Mouse (Mus musculus): ENCODE results near the gene Fgfr4. TPM values are rescaled to one million over a fixed set of nuclear protein-coding genes. Genes with fewer than 3 reads are reported as not detected.

Gene Fgfr4
- polyA plus RNA-seq, 1 experiment from 2014 or later: 0.35 TPM

DNA sequence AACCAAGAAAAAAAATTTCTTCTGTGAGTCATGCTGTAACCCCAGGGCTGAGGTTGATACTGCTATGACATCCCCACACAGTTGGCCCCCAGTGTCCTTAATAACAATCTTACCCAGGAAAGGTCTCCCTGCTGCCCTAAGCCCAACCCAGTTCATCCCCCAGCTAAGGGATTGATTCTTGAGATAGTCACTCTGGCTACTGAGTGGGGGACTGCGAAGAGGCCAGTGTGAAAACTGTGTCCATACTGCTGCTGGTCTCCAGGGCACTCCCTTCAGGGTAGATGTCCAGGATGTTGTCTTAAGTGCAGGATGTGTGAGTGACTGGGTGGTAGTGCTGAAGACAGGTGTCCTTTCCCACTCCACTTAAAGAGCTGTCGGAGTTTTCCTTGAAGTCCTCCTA, 19.0 kb upstream of the Fgfr4 start, which contains the start of gene Gm17617:
TSS of gene Gm17617 (minus strand) at position 101 of the 400 bp plus-strand sequence.
- Histone ChIP-seq H3K9me3 (ENCODE audit: control insufficient read depth, low read length) (no peaks in the 10 kb centered on the region), H3K4me1 (ENCODE audit: control insufficient read depth, insufficient read depth, low read length) (no peaks in the 10 kb centered on the region), H3K27ac (ENCODE audit: low read depth, low read length) (no peak within 1 kb of the TSS), H3K4me2 (ENCODE audit: low read depth, low read length) (no peak within 1 kb of the TSS), H3K9ac (replicated peaks; ENCODE audit: low read depth, low read length) (no peak within 1 kb of the TSS), H3K36me3 (ENCODE audit: control insufficient read depth, insufficient read depth, low read length) (peaks cover 30% of the 10 kb centered on the region), H3K4me3 (ENCODE audit: low read depth, low read length) (no peak within 1 kb of the TSS), H3K27me3 (ENCODE audit: control insufficient read depth, insufficient read depth, low read length) (no peaks in the 10 kb centered on the region)
- no peak for ATAC-seq (ENCODE audit: low read depth)
- WGBS: 100% methylated on average over 2 of the region's 2 CpGs

DNA sequence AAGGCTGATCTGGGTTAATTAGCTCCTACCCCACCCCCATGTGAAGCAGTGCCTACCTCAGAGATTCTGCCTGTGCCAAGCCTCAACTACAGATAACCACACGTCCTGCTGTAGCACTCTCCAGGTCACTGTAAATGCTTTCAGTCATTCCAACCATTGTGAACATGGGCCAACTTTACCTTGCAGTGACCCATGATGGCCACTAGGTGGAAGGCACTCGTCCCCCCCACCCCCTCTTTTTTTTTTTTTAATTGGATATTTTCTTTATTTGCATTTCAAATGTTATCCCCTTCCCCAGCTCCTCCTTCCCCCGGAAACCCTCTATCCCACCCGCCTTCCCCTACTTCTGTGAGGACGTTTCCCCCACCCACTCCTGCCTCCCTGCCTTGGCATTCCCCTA, 17.1 kb upstream of the Fgfr4 start:
- 3% methylated on average over 5 of the region's 5 CpGs for WGBS
- no peak overlapping the region for H3K4me3 ChIP-seq (ENCODE audit: low read depth, low read length)
- peaks cover 23% of the 10 kb centered on the region for H3K36me3 ChIP-seq (ENCODE audit: control insufficient read depth, insufficient read depth, low read length)
- H3K9me3 ChIP-seq (ENCODE audit: control insufficient read depth, low read length): no peaks in the 10 kb centered on the region
- no peak overlapping the region for H3K9ac ChIP-seq (replicated peaks; ENCODE audit: low read depth, low read length)
- no peaks in the 10 kb centered on the region for H3K27me3 ChIP-seq (ENCODE audit: control insufficient read depth, insufficient read depth, low read length)
- no peak overlapping the region for H3K4me2 ChIP-seq (ENCODE audit: low read depth, low read length)
- no peak overlapping the region for H3K27ac ChIP-seq (ENCODE audit: low read depth, low read length)
- H3K4me1 ChIP-seq (ENCODE audit: control insufficient read depth, insufficient read depth, low read length): no peaks in the 10 kb centered on the region
- ATAC-seq (ENCODE audit: low read depth): no peak

GRCm38 (mm10) chr13:55140271-55140670, 12.2 kb upstream of the Fgfr4 start:
- no peak for ATAC-seq (ENCODE audit: low read depth)
- H3K36me3 ChIP-seq (ENCODE audit: control insufficient read depth, insufficient read depth, low read length): no peaks in the 10 kb centered on the region
- no peak overlapping the region for H3K4me3 ChIP-seq (ENCODE audit: low read depth, low read length)
- no peak overlapping the region for H3K27ac ChIP-seq (ENCODE audit: low read depth, low read length)
- H3K27me3 ChIP-seq (ENCODE audit: control insufficient read depth, insufficient read depth, low read length): no peaks in the 10 kb centered on the region
- WGBS: 75% methylated on average over 2 of the region's 2 CpGs
- no peaks in the 10 kb centered on the region for H3K4me1 ChIP-seq (ENCODE audit: control insufficient read depth, insufficient read depth, low read length)
- no peak overlapping the region for H3K4me2 ChIP-seq (ENCODE audit: low read depth, low read length)
- no peak overlapping the region for H3K9ac ChIP-seq (replicated peaks; ENCODE audit: low read depth, low read length)
- no peaks in the 10 kb centered on the region for H3K9me3 ChIP-seq (ENCODE audit: control insufficient read depth, low read length)

GRCm38 (mm10) chr13:55153951-55154350, 1.5 kb downstream of the Fgfr4 start:
- Histone ChIP-seq H3K4me3 (ENCODE audit: low read depth, low read length) (no peak overlapping the region), H3K9ac (replicated peaks; ENCODE audit: low read depth, low read length) (no peak overlapping the region), H3K9me3 (ENCODE audit: control insufficient read depth, low read length) (no peaks in the 10 kb centered on the region), H3K27me3 (ENCODE audit: control insufficient read depth, insufficient read depth, low read length) (no peaks in the 10 kb centered on the region; the same call in 1 of the 2 replicates), H3K4me2 (ENCODE audit: low read depth, low read length) (no peak overlapping the region), H3K36me3 (ENCODE audit: control insufficient read depth, insufficient read depth, low read length) (no peaks in the 10 kb centered on the region), H3K27ac (ENCODE audit: low read depth, low read length) (no peak overlapping the region), H3K4me1 (ENCODE audit: control insufficient read depth, insufficient read depth, low read length) (no peaks in the 10 kb centered on the region; the same call in 1 of the 2 replicates)
- 88% methylated on average over 5 of the region's 5 CpGs for WGBS
- ATAC-seq (ENCODE audit: low read depth): no peak

DNA sequence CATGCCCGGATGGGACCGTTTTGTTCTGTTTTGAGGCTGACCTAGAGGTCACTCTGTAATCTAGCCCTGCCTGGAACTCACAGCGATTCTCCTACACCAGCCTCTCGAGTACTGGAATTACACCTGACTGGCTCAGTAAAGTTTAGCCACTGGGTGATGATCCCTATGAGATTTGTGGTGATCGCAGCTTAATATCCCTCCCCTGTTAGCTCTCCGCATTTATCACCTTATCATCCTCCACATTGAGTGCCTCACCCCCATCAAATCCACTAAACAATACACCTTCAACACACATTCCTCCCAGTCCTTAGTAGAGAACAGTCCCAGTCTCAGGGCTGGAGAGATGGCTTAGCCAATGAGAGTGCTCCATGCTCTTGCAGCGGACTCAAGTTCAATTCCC, 9.9 kb downstream of the Fgfr4 start:
- no peak overlapping the region for H3K27ac ChIP-seq (ENCODE audit: low read depth, low read length)

GRCm38 (mm10) chr13:55163553-55163952, 11.1 kb downstream of the Fgfr4 start:
- no peak for ATAC-seq (ENCODE audit: low read depth)
- H3K4me3 ChIP-seq (ENCODE audit: low read depth, low read length): no peak overlapping the region
- H3K4me2 ChIP-seq (ENCODE audit: low read depth, low read length): no peak overlapping the region
- no peak overlapping the region for H3K27ac ChIP-seq (ENCODE audit: low read depth, low read length)
- H3K9me3 ChIP-seq (ENCODE audit: control insufficient read depth, low read length): no peaks in the 10 kb centered on the region
- H3K9ac ChIP-seq (replicated peaks; ENCODE audit: low read depth, low read length): no peak overlapping the region
- no peaks in the 10 kb centered on the region for H3K36me3 ChIP-seq (ENCODE audit: control insufficient read depth, insufficient read depth, low read length)
- 0 out of 2 replicates have a peak, but pooled peaks cover under 1% of the 10 kb centered on the region for H3K4me1 ChIP-seq (ENCODE audit: control insufficient read depth, insufficient read depth, low read length)
- WGBS: 64% methylated on average over 5 of the region's 5 CpGs
- no peaks in the 10 kb centered on the region for H3K27me3 ChIP-seq (ENCODE audit: control insufficient read depth, insufficient read depth, low read length)

More for the DNA sequence above, 9.9 kb downstream of the Fgfr4 start:
- Histone ChIP-seq H3K4me1 (ENCODE audit: control insufficient read depth, insufficient read depth, low read length) (no peaks in the 10 kb centered on the region), H3K4me3 (ENCODE audit: low read depth, low read length) (no peak overlapping the region), H3K4me2 (ENCODE audit: low read depth, low read length) (no peak overlapping the region), H3K9me3 (ENCODE audit: control insufficient read depth, low read length) (no peaks in the 10 kb centered on the region), H3K9ac (replicated peaks; ENCODE audit: low read depth, low read length) (no peak overlapping the region), H3K27me3 (ENCODE audit: control insufficient read depth, insufficient read depth, low read length) (no peaks in the 10 kb centered on the region), H3K36me3 (ENCODE audit: control insufficient read depth, insufficient read depth, low read length) (no peaks in the 10 kb centered on the region)
- no peak for ATAC-seq (ENCODE audit: low read depth)
- 70% methylated on average over 7 of the region's 7 CpGs for WGBS

DNA sequence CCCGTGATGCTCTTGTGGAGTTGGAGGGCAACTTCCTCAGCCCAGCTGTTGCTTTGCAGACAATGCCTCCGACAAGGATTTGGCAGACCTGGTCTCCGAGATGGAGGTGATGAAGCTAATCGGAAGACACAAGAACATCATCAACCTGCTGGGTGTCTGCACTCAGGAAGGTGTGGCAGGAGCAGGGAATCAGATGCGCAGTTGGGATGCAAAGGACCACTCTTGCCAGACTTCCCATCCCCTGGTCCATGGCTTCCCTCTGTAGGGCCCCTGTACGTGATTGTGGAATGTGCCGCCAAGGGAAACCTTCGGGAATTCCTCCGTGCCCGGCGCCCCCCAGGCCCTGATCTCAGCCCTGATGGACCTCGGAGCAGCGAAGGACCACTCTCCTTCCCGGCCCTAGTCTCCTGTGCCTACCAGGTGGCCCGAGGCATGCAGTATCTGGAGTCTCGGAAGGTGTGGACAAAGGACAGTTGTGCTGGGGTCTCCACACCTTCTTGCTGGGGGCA, 13.4 kb downstream of the Fgfr4 start:
- no peak for ATAC-seq (ENCODE audit: low read depth)
- Histone ChIP-seq H3K9me3 (ENCODE audit: control insufficient read depth, low read length) (no peaks in the 10 kb centered on the region), H3K27me3 (ENCODE audit: control insufficient read depth, insufficient read depth, low read length) (no peaks in the 10 kb centered on the region), H3K36me3 (ENCODE audit: control insufficient read depth, insufficient read depth, low read length) (no peaks in the 10 kb centered on the region), H3K9ac (replicated peaks; ENCODE audit: low read depth, low read length) (no peak overlapping the region), H3K27ac (ENCODE audit: low read depth, low read length) (no peak overlapping the region), H3K4me3 (ENCODE audit: low read depth, low read length) (no peak overlapping the region), H3K4me2 (ENCODE audit: low read depth, low read length) (no peak overlapping the region), H3K4me1 (ENCODE audit: control insufficient read depth, insufficient read depth, low read length) (0 out of 2 replicates have a peak, but pooled peaks cover 7% of the 10 kb centered on the region)
- 95% methylated on average over 16 of the region's 16 CpGs for WGBS

- no peak overlapping the region for H3K9ac ChIP-seq (replicated peaks; ENCODE audit: low read depth, low read length)
- WGBS: 91% methylated on average over 32 of the region's 32 CpGs
- no peak overlapping the region for H3K4me3 ChIP-seq (ENCODE audit: low read depth, low read length)
- ATAC-seq (ENCODE audit: low read depth): no peak
- H3K27me3 ChIP-seq (ENCODE audit: control insufficient read depth, insufficient read depth, low read length): no peaks in the 10 kb centered on the region
- no peaks in the 10 kb centered on the region for H3K36me3 ChIP-seq (ENCODE audit: control insufficient read depth, insufficient read depth, low read length)
- no peak overlapping the region for H3K27ac ChIP-seq (ENCODE audit: low read depth, low read length)
- no peaks in the 10 kb centered on the region for H3K9me3 ChIP-seq (ENCODE audit: control insufficient read depth, low read length)
- H3K4me2 ChIP-seq (ENCODE audit: low read depth, low read length): no peak overlapping the region
- H3K4me1 ChIP-seq (ENCODE audit: control insufficient read depth, insufficient read depth, low read length): 0 out of 2 replicates have a peak, but pooled peaks cover 7% of the 10 kb centered on the region
Observed at GRCm38 (mm10) chr13:55166806-55167725, 14.6 kb downstream of the Fgfr4 start.

GRCm38 (mm10) chr13:55167798-55168197, 15.4 kb downstream of the Fgfr4 start:
- no peaks in the 10 kb centered on the region for H3K36me3 ChIP-seq (ENCODE audit: control insufficient read depth, insufficient read depth, low read length)
- H3K9me3 ChIP-seq (ENCODE audit: control insufficient read depth, low read length): no peaks in the 10 kb centered on the region
- H3K9ac ChIP-seq (replicated peaks; ENCODE audit: low read depth, low read length): no peak overlapping the region
- H3K4me2 ChIP-seq (ENCODE audit: low read depth, low read length): no peak overlapping the region
- no peak overlapping the region for H3K27ac ChIP-seq (ENCODE audit: low read depth, low read length)
- 75% methylated on average over 11 of the region's 11 CpGs for WGBS
- H3K4me3 ChIP-seq (ENCODE audit: low read depth, low read length): no peak overlapping the region
- no peaks in the 10 kb centered on the region for H3K27me3 ChIP-seq (ENCODE audit: control insufficient read depth, insufficient read depth, low read length)
- 0 out of 2 replicates have a peak, but pooled peaks cover 7% of the 10 kb centered on the region for H3K4me1 ChIP-seq (ENCODE audit: control insufficient read depth, insufficient read depth, low read length)
- no peak for ATAC-seq (ENCODE audit: low read depth)
